ENCODE assay signal across 8 mouse cellular contexts in the genomic region with DNA sequence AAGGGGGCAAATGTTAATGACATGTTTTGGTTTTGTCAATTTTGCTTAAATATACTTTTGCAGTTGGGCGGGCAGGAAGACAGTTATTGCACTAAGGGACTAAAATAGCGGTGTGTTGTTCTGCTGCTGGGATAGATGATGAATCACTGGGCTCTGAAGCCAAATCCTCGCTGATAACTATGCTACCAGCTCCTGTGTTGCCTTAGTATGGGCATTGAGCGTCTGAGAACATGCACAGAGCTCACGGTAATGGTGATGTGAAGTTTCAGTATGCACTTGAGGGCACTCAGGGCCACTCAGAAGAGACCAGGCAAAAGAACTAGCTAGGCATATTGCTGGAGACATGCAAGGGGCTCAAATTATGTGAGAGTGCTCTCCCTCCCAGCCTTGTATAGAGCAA.
DNase-seq lines count a peak whose midpoint lies in the region; ATAC-seq and TF ChIP-seq lines count a peak whose summit lies in the region.

No protein-coding gene starts in this region.

- H3K4me2 ChIP-seq in CH12.LX (ENCODE audit: insufficient read depth, low read depth, poor library complexity, severe bottlenecking), result peak overlapping the region; percentile 74
- peak overlapping the region; percentile 87 for H3K4me2 ChIP-seq in intestine, embryonic 16.5 days (ENCODE audit: low read depth, low read length)
- H3K4me2 ChIP-seq in midbrain, embryonic 14.5 days (ENCODE audit: low read length), result peak overlapping the region; percentile 81

- no peaks in the 10 kb centered on the region for H3K9me3 ChIP-seq in CH12.LX (replicated peaks; ENCODE audit: low read length)
- H3K9me3 ChIP-seq in forebrain, embryonic 10.5 days, result no peaks in the 10 kb centered on the region
- H3K9me3 ChIP-seq in intestine, embryonic 16.5 days (ENCODE audit: control insufficient read depth, low read length), result no peaks in the 10 kb centered on the region
- no peaks in the 10 kb centered on the region for H3K9me3 ChIP-seq in midbrain, embryonic 14.5 days (ENCODE audit: control insufficient read depth, low read length)

- H3K27ac ChIP-seq in CH12.LX (ENCODE audit: insufficient read depth, low read depth), result no peak overlapping the region
- H3K27ac ChIP-seq in forebrain, embryonic 10.5 days, result peak overlapping the region; percentile 92; the same call in 1 of the 2 replicates
- H3K27ac ChIP-seq in intestine, embryonic 16.5 days (ENCODE audit: low read length), result peak overlapping the region; percentile 97
- H3K27ac ChIP-seq in midbrain, embryonic 14.5 days (replicated peaks; ENCODE audit: low read depth, low read length), result no peak overlapping the region

- peaks cover 15 to 36% of the 10 kb centered on the region in 2 experiments for H3K4me1 ChIP-seq in CH12.LX (ENCODE audit: control insufficient read depth in 1 of 2, insufficient read depth in 2 of 2)
- peaks cover 75% of the 10 kb centered on the region for H3K4me1 ChIP-seq in forebrain, embryonic 10.5 days
- peaks cover 45% of the 10 kb centered on the region for H3K4me1 ChIP-seq in intestine, embryonic 16.5 days (ENCODE audit: control insufficient read depth, insufficient read depth, low read length)
- peaks cover 13% of the 10 kb centered on the region; the same call in 1 of the 2 replicates for H3K4me1 ChIP-seq in midbrain, embryonic 14.5 days (ENCODE audit: control insufficient read depth, insufficient read depth, low read length)

- peak; percentile 25 for DNase-seq in cerebellum, adult 9-11 months
- DNase-seq in CH12.LX (ENCODE audit: extremely low read depth), result no peak
- no peak for DNase-seq in forebrain, embryonic 10.5 days (ENCODE audit: extremely low spot score, low spot score)
- DNase-seq in midbrain, embryonic 14.5 days, result no peak
- no peak for DNase-seq in urinary bladder, postnatal 10 days (ENCODE audit: low spot score)
- no peak for DNase-seq in ovary, postnatal 10 days (ENCODE audit: low spot score)

- peak overlapping the region; percentile 61; the same call in 1 of the 2 replicates for H3K9ac ChIP-seq in CH12.LX (ENCODE audit: insufficient read depth, low read depth)
- H3K9ac ChIP-seq in intestine, embryonic 16.5 days (ENCODE audit: low read depth, low read length), result peak overlapping the region; percentile 97
- H3K9ac ChIP-seq in midbrain, embryonic 14.5 days (replicated peaks; ENCODE audit: low read length), result peak overlapping the region; percentile 66; the same call in 1 of the 2 replicates

- dilution Hi-C loops in CH12.LX (cut with MboI; ENCODE audit: extremely low pct_ligation_motif_present, extremely low pct_unique_long_range_greater_than_20kb, low sequenced_read_pairs), result no loop called here

- TF ChIP-seq EP300 in CH12.LX (IDR thresholded peaks at IDR 0.05; ENCODE audit: low read length), result no peak

- no peaks in the 10 kb centered on the region for H3K27me3 ChIP-seq in CH12.LX (replicated peaks)
- peaks cover 19% of the 10 kb centered on the region for H3K27me3 ChIP-seq in forebrain, embryonic 10.5 days (ENCODE audit: poor library complexity, severe bottlenecking)
- H3K27me3 ChIP-seq in intestine, embryonic 16.5 days (replicated peaks; ENCODE audit: control insufficient read depth, insufficient read depth, low read length), result no peaks in the 10 kb centered on the region
- no peaks in the 10 kb centered on the region for H3K27me3 ChIP-seq in midbrain, embryonic 14.5 days (ENCODE audit: control insufficient read depth, insufficient read depth, low read length)

- 71% methylated on average over 5 of the region's 5 CpGs for WGBS in forebrain, embryonic 10.5 days
- WGBS in intestine, embryonic 16.5 days, result 9% methylated on average over 5 of the region's 5 CpGs
- 47% methylated on average over 5 of the region's 5 CpGs for WGBS in midbrain, embryonic 14.5 days

- TF ChIP-seq RAD21 in CH12.LX (IDR thresholded peaks at IDR 0.05; ENCODE audit: low read depth, low read length), result no peak

- no peak for TF ChIP-seq CTCF in CH12.LX (conservative IDR thresholded peaks at IDR 0.05 in 1 of 2, IDR thresholded peaks at IDR 0.05 in 1 of 2; ENCODE audit: low read depth in 2 of 2, low read length in 2 of 2)

- in situ Hi-C loops in CH12.LX (cut with MboI; ENCODE audit: low pct_ligation_motif_present, low pct_unique_long_range_greater_than_20kb, low sequenced_read_pairs), result loop anchor here (5.0 kb wide), 1 partner anchor 54 kb away; no protein-coding TSS in a partner anchor

- H3K79me2 ChIP-seq in CH12.LX (replicated peaks; ENCODE audit: control insufficient read depth, extremely low read depth, insufficient read depth, poor library complexity, severe bottlenecking), result no peaks in the 10 kb centered on the region; the same call in 1 of the 2 replicates

- ATAC-seq in cerebellum, adult (ENCODE audit: insufficient number of reproducible peaks, low FRiP score, low TSS enrichment), result no peak
- no peak for ATAC-seq in intestine, embryonic 16.5 days
- no peak for ATAC-seq in midbrain, embryonic 14.5 days (ENCODE audit: low FRiP score, low TSS enrichment)

- H3K36me3 ChIP-seq in CH12.LX (replicated peaks in 1 of 2; ENCODE audit: control insufficient read depth in 1 of 2, insufficient read depth in 1 of 2, low read length in 1 of 2), result peaks cover 0 to 30% of the 10 kb centered on the region in 2 experiments
- H3K36me3 ChIP-seq in forebrain, embryonic 10.5 days (replicated peaks), result no peaks in the 10 kb centered on the region
- H3K36me3 ChIP-seq in intestine, embryonic 16.5 days (ENCODE audit: control insufficient read depth, insufficient read depth, low read length), result no peaks in the 10 kb centered on the region; the same call in 1 of the 2 replicates
- no peaks in the 10 kb centered on the region for H3K36me3 ChIP-seq in midbrain, embryonic 14.5 days (ENCODE audit: control insufficient read depth, insufficient read depth, low read length)

- TF ChIP-seq POLR2A in CH12.LX (IDR thresholded peaks at IDR 0.05; ENCODE audit: low read depth, low read length), result no peak

- peak overlapping the region; percentile 80 to 81 (median 81) for H3K4me3 ChIP-seq in CH12.LX (replicated peaks in 1 of 3; ENCODE audit: low read depth in 2 of 3, low read length in 2 of 3, poor library complexity in 1 of 3)
- peak overlapping the region; percentile 81 for H3K4me3 ChIP-seq in forebrain, embryonic 10.5 days
- H3K4me3 ChIP-seq in intestine, embryonic 16.5 days (ENCODE audit: low read length), result peak overlapping the region; percentile 85
- peak overlapping the region; percentile 74 for H3K4me3 ChIP-seq in midbrain, embryonic 14.5 days (replicated peaks; ENCODE audit: low read depth, low read length)

TF ChIP-seq in CH12.LX, 34 proteins besides CTCF, POLR2A, EP300 and RAD21:
- TF ChIP-seq IRF4 (IDR thresholded peaks at IDR 0.05; ENCODE audit: low read depth, low read length), result no peak
- no peak for TF ChIP-seq TCF12 (IDR thresholded peaks at IDR 0.05; ENCODE audit: low read depth, low read length)
TF ChIP-seq in CH12.LX: peak in this region for 0.

Comparison
In these comparisons a context has a peak if more than half of its experiments do, and no peak if none do; other contexts are left out.
1. H3K27ac ChIP-seq: peak in forebrain, embryonic 10.5 days (single experiment) and intestine, embryonic 16.5 days (single experiment); none in CH12.LX (single experiment) and midbrain, embryonic 14.5 days (single experiment).
2. Peak in every context shown above with its lines, with median percentiles within 50 percentile points of each other: H3K4me2 ChIP-seq, H3K4me3 ChIP-seq and H3K9ac ChIP-seq.